Mouse (Mus musculus): ENCODE data around the gene Fryl. TPM values are rescaled to one million over a fixed set of nuclear protein-coding genes. Genes with fewer than 3 reads are reported as not detected.
A peak's percentile ranks its signal among the peaks of the same experiment; 100 is the strongest.

Gene Fryl
- polyA plus RNA-seq, 1 experiment from 2014 or later = 48.7 TPM

DNA sequence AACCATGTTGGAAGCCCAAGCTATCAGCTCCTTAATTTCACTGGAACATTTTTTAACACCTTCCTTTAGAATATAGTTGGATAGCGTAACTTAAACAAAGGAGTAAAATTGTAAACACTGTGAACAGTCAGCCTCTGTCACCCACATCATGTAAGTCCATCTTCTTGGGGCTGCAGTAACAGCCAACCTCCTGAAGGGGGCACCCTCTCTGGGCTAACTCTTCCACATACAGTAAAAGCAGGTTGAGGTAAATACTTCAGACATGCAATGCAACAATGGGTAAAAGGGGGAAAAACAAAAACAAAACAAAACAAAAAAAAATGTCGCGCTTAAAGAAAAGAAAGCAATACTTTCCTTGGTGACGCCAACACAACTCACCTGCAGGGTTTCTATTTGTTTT lies 141.5 kb downstream of the Fryl start:
- 91% methylated on average over 4 of the region's 4 CpGs for WGBS

DNA sequence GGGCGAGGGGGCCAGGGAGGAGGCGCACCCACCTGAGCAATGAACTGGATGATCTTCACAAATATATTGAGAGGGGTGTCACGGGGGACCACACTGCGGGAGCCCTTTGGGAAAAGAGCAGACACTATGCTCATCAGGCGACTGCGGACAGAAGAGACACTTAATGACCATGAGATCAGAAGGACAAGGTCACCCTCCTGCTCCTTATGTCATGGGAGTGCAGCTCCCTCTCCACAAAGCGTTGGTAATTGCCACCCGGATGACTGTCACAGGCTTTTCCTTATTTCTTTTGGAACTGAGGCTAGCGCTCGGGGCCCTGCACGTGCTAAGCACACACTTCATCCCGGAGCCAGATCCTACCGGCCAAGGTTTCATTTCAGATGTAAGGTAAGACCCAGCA lies 144.1 kb downstream of the Fryl start:
- Histone ChIP-seq H3K4me1 (no peaks in the 10 kb centered on the region), H3K9me3 (no peaks in the 10 kb centered on the region), H3K27me3 (no peaks in the 10 kb centered on the region), H3K36me3 (peaks cover 54% of the 10 kb centered on the region), H3K4me3 (no peak overlapping the region), H3K4me2 (replicated peaks) (no peak overlapping the region), H3K9ac (replicated peaks) (no peak overlapping the region), H3K27ac (replicated peaks) (no peak overlapping the region)
- WGBS = 92% methylated on average over 13 of the region's 13 CpGs
- no peak for ATAC-seq (ENCODE audit: low FRiP score, low read depth)

More for the DNA sequence above, 141.5 kb downstream of the Fryl start:
- Histone ChIP-seq H3K27me3 (no peaks in the 10 kb centered on the region), H3K9ac (replicated peaks) (no peak overlapping the region), H3K4me2 (replicated peaks) (no peak overlapping the region), H3K36me3 (peaks cover 39% of the 10 kb centered on the region), H3K9me3 (no peaks in the 10 kb centered on the region), H3K27ac (replicated peaks) (no peak overlapping the region), H3K4me1 (no peaks in the 10 kb centered on the region), H3K4me3 (no peak overlapping the region)
- ATAC-seq (ENCODE audit: low FRiP score, low read depth) = no peak

DNA sequence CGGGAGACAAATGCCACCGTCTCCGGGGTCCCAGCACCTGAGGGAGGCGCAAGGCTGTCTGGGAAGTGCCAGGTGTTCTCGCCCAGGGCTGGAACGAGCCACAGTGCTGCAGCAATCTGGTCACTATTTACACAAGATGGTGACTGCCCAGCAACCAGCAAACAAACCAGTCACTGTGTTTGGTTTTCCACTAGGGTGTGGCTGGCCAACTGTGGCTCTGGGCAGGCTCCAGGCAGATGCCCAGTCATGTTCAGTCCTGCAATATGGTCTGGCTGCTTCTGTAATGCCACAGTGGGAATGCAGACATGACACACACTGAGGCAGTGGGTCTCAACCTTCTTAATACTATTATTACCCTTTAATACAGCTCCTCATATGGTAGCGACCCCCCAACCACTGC lies 152.8 kb downstream of the Fryl start:
- H3K36me3 ChIP-seq = peaks cover 65% of the 10 kb centered on the region
- H3K9ac ChIP-seq (replicated peaks) = no peak overlapping the region
- H3K4me1 ChIP-seq = no peaks in the 10 kb centered on the region
- H3K27ac ChIP-seq (replicated peaks) = no peak overlapping the region
- no peak overlapping the region for H3K4me3 ChIP-seq
- no peaks in the 10 kb centered on the region for H3K27me3 ChIP-seq
- no peak overlapping the region for H3K4me2 ChIP-seq (replicated peaks)
- WGBS = 97% methylated on average over 7 of the region's 7 CpGs
- no peak for ATAC-seq (ENCODE audit: low FRiP score, low read depth)
- H3K9me3 ChIP-seq = no peaks in the 10 kb centered on the region

DNA sequence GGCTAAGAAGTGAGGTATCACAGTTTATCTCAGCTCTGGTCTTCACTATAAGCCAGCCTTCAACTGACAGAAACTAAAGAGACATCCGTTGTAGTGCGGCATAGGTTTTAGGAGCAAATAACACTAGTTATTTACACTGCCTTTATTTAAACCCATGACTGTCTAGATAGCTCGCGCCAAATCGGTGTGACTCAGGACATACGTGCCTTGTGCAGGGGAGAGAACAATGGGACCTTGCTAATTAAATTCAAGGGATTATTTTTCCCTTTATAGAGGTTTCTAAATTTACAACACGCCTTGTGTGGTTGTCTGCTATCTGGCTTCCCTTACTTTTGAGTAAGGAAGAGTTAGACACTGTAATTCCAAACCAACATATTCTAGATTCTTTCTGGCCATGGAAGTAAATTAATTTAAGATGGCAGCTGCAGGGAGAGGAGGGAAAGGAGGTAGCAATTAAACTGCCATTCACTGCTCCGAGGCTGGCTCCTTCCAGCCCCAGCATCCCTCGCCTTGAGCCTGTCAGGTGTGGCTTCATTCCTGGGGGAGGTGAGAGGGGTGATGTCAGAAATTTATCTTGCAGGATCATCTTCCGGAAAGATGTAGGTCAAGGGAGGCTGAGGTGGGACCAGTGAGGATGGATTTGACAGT lies 154.0 kb downstream of the Fryl start:
- Histone ChIP-seq H3K4me2 (replicated peaks) (no peak overlapping the region), H3K27me3 (no peaks in the 10 kb centered on the region), H3K9me3 (no peaks in the 10 kb centered on the region), H3K36me3 (peaks cover 62% of the 10 kb centered on the region), H3K4me3 (no peak overlapping the region), H3K27ac (replicated peaks) (no peak overlapping the region), H3K4me1 (no peaks in the 10 kb centered on the region), H3K9ac (replicated peaks) (no peak overlapping the region)
- WGBS = 72% methylated on average over 10 of the region's 10 CpGs
- ATAC-seq (ENCODE audit: low FRiP score, low read depth) = no peak

DNA sequence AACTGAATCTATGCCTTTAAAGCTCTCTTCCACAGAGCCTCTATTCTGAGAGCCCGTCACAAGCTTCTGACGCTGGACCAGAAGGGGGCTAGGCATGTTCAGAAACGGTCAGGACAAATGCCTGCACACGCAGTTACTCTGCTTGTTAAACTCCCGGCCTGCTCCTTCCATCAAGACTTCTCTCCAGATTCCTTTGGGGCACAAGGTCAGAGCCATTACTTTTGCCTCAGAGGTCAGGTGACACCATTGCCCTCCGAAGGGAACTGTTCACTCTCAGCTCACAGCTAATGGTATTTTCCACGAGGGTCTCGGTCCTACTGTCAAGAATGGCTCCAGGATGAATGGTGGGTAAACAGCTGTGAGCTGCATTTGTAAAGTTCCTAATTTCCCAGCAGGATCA lies 164.2 kb downstream of the Fryl start:
- Histone ChIP-seq H3K27me3 (no peaks in the 10 kb centered on the region), H3K36me3 (peaks cover 81% of the 10 kb centered on the region), H3K9ac (replicated peaks) (no peak overlapping the region), H3K4me1 (no peaks in the 10 kb centered on the region), H3K9me3 (no peaks in the 10 kb centered on the region), H3K4me3 (no peak overlapping the region), H3K27ac (replicated peaks) (no peak overlapping the region), H3K4me2 (replicated peaks) (no peak overlapping the region)
- no peak for ATAC-seq (ENCODE audit: low FRiP score, low read depth)
- 84% methylated on average over 8 of the region's 8 CpGs for WGBS

DNA sequence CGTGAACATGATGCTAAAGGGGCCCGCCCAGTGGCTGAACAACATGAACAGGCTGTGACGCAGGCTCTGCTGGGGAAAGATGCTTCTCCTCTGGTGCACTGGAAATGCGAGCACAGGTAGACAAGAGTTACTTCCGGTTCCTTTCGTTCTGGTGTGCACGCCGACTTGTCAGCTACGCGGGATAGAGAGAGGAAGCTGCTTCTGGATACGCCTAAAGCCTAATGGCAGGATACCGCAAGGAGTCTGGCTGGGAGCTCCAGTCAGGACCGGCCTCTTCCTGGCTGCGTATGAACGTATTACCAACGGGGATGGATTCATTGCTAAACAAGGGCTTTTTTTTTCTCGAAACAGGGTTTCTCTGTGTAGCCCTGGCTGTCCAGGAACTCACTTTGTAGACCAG lies 167.3 kb downstream of the Fryl start:
- Histone ChIP-seq H3K4me3 (no peak overlapping the region), H3K9ac (replicated peaks) (no peak overlapping the region), H3K9me3 (no peaks in the 10 kb centered on the region), H3K4me1 (no peaks in the 10 kb centered on the region), H3K4me2 (replicated peaks) (no peak overlapping the region), H3K36me3 (peaks cover 70% of the 10 kb centered on the region), H3K27me3 (no peaks in the 10 kb centered on the region), H3K27ac (replicated peaks) (no peak overlapping the region)
- no peak for ATAC-seq (ENCODE audit: low FRiP score, low read depth)
- whole genome bisulfite sequencing = 95% methylated on average over 17 of the region's 17 CpGs

DNA sequence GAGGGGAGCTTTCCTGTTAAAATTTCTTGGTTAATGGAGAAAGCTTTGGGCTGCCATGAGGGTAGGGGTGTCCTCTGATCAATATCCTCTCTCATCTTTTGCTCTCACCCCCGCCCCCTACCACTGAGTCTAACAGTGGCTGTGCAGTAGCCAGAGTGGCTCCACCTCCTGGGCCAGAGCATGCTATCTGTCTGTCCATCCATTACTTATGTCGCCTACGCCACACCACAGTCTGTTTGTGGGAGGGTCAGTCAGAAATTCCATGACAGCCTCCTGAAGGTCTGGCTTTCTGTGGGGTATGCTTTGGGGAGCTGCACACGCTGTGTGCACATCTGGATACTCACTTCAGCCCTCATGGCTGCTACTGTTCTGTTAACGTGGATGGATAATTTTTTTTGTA lies 174.9 kb downstream of the Fryl start:
- Histone ChIP-seq H3K27ac (replicated peaks) (no peak overlapping the region), H3K27me3 (no peaks in the 10 kb centered on the region), H3K4me1 (no peaks in the 10 kb centered on the region), H3K4me3 (no peak overlapping the region), H3K9me3 (no peaks in the 10 kb centered on the region), H3K4me2 (replicated peaks) (no peak overlapping the region), H3K9ac (replicated peaks) (no peak overlapping the region), H3K36me3 (peaks cover 73% of the 10 kb centered on the region)
- WGBS = 96% methylated on average over 5 of the region's 5 CpGs
- ATAC-seq (ENCODE audit: low FRiP score, low read depth) = no peak

DNA sequence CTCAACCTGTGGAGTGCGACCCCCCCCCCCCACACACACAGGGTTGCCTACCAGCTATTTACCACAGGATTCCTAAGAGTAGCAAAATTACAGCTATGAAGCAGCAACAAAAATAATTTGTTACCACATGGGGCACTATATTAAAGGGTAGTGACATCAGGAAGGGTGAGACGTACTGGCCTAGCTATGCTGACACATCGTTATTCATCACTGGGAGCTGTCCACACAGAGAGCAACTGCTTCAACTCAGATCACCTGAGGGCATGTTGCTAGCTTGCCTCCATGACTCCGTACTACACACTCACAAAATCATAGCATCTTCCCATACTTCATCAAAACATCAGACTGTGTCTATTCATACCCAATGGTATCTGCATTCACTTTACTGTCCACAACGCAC lies 176.6 kb downstream of the Fryl start:
- H3K27me3 ChIP-seq = no peaks in the 10 kb centered on the region
- ATAC-seq (ENCODE audit: low FRiP score, low read depth) = no peak
- H3K9me3 ChIP-seq = no peaks in the 10 kb centered on the region
- H3K27ac ChIP-seq (replicated peaks) = no peak overlapping the region
- no peak overlapping the region for H3K4me2 ChIP-seq (replicated peaks)
- 90% methylated on average over 5 of the region's 5 CpGs for WGBS
- peaks cover 80% of the 10 kb centered on the region for H3K36me3 ChIP-seq
- no peaks in the 10 kb centered on the region for H3K4me1 ChIP-seq
- no peak overlapping the region for H3K4me3 ChIP-seq
- H3K9ac ChIP-seq (replicated peaks) = no peak overlapping the region

DNA sequence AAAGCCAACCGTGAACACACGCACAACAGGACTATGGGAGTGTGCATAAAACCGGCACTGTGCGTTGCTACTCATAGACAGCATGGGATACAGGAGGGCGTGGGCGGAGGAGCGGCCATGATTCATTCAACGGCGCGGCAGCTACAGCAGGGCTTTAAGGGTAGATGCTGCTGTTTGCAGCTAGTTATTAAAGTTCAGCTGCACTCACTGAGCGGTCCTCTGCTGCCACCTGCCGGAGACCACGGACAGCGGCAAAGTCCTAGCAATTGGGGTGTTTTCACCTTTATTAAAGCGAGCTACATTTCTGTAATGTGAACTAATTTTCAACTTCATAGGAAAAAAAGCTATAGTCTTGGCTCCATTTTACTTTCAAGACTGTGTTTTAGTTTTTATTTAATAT lies 185.1 kb downstream of the Fryl start:
- Histone ChIP-seq H3K36me3 (peaks cover 74% of the 10 kb centered on the region), H3K9me3 (no peaks in the 10 kb centered on the region), H3K4me2 (replicated peaks) (no peak overlapping the region), H3K4me3 (no peak overlapping the region), H3K4me1 (no peaks in the 10 kb centered on the region), H3K27me3 (no peaks in the 10 kb centered on the region), H3K27ac (replicated peaks) (no peak overlapping the region), H3K9ac (replicated peaks) (no peak overlapping the region)
- 38% methylated on average over 15 of the region's 15 CpGs for WGBS
- peak; percentile 34; the same call in 1 of the 2 replicates for ATAC-seq (ENCODE audit: low FRiP score, low read depth)

DNA sequence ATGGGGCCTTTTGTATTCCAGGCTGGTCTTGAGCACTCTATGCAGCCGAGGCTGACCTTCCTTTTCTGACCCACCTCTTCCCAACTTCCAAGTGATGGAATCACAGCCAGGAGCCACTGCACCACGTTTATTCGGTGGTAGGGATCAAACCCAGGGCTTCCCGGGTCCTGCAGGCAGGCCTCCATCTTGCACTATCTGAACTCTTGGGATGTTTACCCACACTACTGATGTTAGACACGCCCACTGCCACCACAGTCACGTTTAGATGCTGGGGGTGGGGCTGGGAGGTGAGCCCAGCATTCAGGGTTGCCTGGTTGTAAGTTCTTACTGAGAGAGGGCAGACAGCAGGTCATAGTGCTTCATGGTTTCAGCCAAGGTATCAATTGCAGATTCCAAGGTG lies 189.5 kb downstream of the Fryl start:
- Histone ChIP-seq H3K36me3 (peaks cover 61% of the 10 kb centered on the region), H3K4me2 (replicated peaks) (no peak overlapping the region), H3K27ac (replicated peaks) (no peak overlapping the region), H3K9me3 (no peaks in the 10 kb centered on the region), H3K9ac (replicated peaks) (no peak overlapping the region), H3K27me3 (no peaks in the 10 kb centered on the region), H3K4me3 (no peak overlapping the region), H3K4me1 (no peaks in the 10 kb centered on the region)
- ATAC-seq (ENCODE audit: low FRiP score, low read depth) = no peak
- WGBS = 56% methylated on average over 6 of the region's 6 CpGs

DNA sequence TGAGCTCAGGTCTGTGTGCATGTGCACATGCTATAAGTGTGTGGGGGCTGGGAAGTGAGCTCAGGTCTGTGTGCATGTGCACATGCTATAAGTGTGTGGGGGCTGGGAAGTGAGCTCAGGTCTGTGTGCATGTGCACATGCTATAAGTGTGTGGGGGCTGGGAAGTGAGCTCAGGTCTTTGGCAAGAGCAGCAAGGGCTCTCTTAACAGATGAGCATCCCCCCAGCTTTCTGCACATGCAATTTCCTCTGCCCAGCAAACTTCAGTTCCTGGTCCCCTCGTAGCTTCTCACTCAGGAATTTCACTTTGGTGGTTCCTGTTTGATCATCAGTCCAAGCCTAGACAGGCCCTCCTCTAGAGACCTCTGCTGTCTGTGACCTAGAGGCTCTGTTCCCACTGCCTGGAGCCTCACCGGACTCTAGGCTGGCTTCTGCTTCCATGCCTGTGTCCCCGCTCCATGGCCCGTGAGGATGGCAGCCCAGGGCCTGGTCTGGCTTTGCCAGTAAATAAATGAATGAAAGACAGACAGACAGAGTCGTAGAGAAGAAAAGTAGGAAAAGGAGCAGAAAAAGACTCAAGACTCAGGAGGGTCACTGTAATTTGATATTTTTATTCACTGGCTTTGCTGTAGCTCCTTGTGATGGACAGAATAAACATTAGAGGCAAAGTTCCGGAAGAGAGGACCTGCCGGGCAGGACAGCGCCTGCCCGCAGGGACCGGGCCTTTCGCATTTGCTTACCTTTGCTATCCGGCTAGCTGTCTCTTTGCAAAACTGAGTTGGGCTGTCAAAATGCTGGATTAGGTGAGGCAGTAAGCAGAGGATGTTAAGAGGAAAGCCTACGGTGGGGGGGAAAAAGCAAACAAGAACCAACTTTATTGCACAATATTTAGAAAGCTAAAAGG lies 192.4 kb downstream of the Fryl start:
- 87% methylated on average over 13 of the region's 13 CpGs for WGBS
- H3K9me3 ChIP-seq = no peaks in the 10 kb centered on the region
- ATAC-seq (ENCODE audit: low FRiP score, low read depth) = no peak

DNA sequence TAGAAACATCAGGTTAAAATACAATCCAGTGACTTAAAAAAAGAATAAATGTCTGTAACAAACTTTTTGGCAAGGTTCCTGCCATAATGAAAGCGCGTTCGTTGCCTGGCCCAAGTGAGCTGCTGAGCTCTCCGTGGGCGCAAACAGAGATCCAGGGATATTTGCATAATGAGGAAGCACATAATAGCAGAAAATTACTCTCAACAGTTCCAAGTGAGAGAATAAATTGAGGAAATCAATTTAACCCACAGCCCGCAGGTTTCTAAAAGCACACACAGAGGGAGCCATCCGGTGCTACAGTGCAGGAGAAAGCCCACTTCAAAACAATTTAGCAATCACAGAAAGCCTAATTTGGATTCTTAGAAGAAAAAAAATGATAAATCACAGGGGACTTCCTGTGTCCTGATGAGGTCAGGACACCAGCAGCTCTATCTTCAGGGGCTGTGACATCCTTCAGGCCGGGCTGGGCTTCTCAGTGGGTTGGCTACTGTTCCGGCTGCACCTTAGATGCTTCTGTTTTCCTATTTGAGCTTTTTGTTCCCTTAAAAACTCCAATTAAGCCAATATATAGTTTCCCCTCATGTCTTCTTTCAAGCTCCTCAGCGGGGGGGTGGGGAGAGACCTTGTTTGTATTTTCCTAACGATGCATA lies 194.8 kb downstream of the Fryl start:
- Histone ChIP-seq H3K4me3 (no peak overlapping the region), H3K27me3 (no peaks in the 10 kb centered on the region), H3K27ac (replicated peaks) (no peak overlapping the region), H3K9ac (replicated peaks) (no peak overlapping the region), H3K9me3 (no peaks in the 10 kb centered on the region), H3K4me1 (peaks cover 4% of the 10 kb centered on the region; the same call in 1 of the 2 replicates), H3K36me3 (peaks cover 42% of the 10 kb centered on the region), H3K4me2 (replicated peaks) (no peak overlapping the region)
- no peak for ATAC-seq (ENCODE audit: low FRiP score, low read depth)
- WGBS = 75% methylated on average over 11 of the region's 11 CpGs

More for the DNA sequence above, 192.4 kb downstream of the Fryl start:
- no peak overlapping the region for H3K4me2 ChIP-seq (replicated peaks)
- H3K4me3 ChIP-seq = no peak overlapping the region
- peaks cover 4% of the 10 kb centered on the region; the same call in 1 of the 2 replicates for H3K4me1 ChIP-seq
- H3K27ac ChIP-seq (replicated peaks) = no peak overlapping the region
- H3K27me3 ChIP-seq = no peaks in the 10 kb centered on the region
- peaks cover 52% of the 10 kb centered on the region for H3K36me3 ChIP-seq
- H3K9ac ChIP-seq (replicated peaks) = no peak overlapping the region
